Mouse (Mus musculus) gastrocnemius, postnatal 14 days (tissue): Measurements from ENCODE around the gene Man1b1. TPM values are rescaled to one million over a fixed set of nuclear protein-coding genes. Genes with fewer than 3 reads are reported as not detected.

Experiments
- DNase-seq: peaks from one replicate; pipeline ENCODE4 v3.0.0; 2021; ENCODE audit warnings: mixed read lengths
- intact Hi-C: fragments of 180-260 bp; cut with DNase I; formaldehyde crosslinking; loops from one replicate; pipeline ENCODE4 v1.15.1; 2025; ENCODE audit warnings: low total_unique reads
- total RNA-seq, 2 experiments: library from RNA; stranded (reverse); gene quantifications; 2 replicates each; pipeline ENCODE4 v1.2.3; 2021

Gene Man1b1
- total RNA-seq, 2 experiments from 2014 or later: 16.7 to 17.0 TPM

GRCm38 (mm10) chr2:25356208-25357079, 24.3 kb downstream of the Man1b1 start, which contains the start of gene Dpp7:
Gene Dpp7, minus strand, starts transcription at chr2:25356359.
- peak; percentile 84 for DNase-seq
- intact Hi-C loops: no loop called here

- DNase-seq: no peak
Observed at GRCm38 (mm10) chr2:25359848-25360247, 27.7 kb downstream of the Man1b1 start.

DNA sequence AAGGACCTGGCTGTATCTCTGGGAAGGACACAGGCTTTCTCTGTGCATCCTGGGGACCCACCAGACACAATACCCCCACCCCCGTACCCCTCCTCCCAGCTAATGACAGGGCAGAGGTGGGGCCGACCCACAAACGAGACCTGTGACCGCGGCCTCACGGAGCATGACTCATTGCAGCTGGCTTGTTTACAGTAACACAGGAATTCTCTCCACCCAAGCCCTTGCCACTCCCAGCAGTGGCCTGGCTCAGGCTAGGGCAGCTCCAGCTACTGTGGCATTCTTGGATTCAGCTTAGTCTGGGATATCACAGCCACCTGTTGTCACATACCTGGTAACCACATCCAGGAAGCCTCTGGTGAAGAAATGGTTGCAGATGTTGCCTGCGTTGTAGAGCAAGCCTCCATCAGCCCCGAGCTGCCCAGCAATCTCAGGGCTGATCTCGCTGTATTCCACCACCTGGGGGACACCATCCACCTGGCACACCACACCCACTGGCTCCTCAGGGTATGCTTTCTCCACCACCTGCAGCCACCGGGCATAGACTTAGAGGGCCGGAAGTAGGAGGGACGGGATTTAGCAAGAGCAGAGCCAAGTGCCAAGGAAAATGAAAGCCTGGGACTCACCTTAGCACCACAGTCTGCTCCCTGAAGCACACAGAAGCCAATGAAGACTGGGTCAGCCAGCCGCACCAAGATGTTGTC, 31.5 kb downstream of the Man1b1 start:
- intact Hi-C loops: no loop called here

More at GRCm38 (mm10) chr2:25359848-25360247, 27.7 kb downstream of the Man1b1 start:
- intact Hi-C loops: no loop called here

GRCm38 (mm10) chr2:25364313-25364712, 32.2 kb downstream of the Man1b1 start:
- no peak for DNase-seq
- intact Hi-C loops: no loop called here

More for the DNA sequence above, 31.5 kb downstream of the Man1b1 start:
- DNase-seq: no peak

DNA sequence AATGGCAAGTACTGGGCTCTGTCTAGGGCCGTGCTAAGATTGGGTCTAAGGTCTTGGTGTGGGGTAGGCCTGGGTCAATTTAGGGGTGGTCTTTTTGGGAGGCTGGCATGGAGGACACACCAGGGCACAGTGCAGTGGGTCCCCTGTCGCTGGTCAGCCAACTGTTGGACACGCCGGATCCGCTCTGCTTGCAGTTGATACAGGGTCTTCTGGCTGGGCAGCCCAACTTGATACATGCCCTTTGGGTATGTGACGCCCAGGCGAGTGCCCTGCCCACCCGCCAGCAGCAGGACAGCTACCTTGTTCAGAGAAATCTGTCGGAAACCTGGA, 32.6 kb downstream of the Man1b1 start:
- no peak for DNase-seq
- intact Hi-C loops: no loop called here

GRCm38 (mm10) chr2:25365091-25365761, 33.1 kb downstream of the Man1b1 start, which contains the start of gene Uap1l1:
Gene Uap1l1, minus strand, starts transcription at chr2:25365682.
- DNase-seq: peak; percentile 88
- intact Hi-C loops: no loop called here

DNA sequence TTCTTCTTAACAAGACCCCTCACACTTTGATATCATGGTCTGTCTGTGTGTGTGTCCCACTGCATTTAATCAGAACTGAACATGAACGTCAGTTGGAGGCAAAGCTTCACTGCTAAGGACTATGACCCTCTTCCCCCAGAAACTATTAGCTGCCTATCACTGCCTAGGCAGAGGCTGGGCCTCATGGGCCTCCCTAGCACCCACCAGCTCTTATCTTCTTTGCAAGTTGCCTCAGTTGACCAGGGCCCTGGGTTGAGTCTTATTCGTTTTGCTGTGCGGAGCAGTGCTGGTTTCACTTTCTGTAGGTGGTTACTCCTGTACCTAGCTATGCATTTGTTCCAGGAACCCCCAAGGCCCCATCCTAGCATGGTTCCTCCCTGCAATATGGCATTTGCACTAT, 37.9 kb downstream of the Man1b1 start:
- no peak for DNase-seq
- intact Hi-C loops: no loop called here

GRCm38 (mm10) chr2:25371764-25372643, 39.9 kb downstream of the Man1b1 start, which contains the start of gene Sapcd2:
Gene Sapcd2, plus strand, starts transcription at chr2:25372321.
- DNase-seq: peak; percentile 83
- intact Hi-C loops: no loop called here

- DNase-seq: no peak
- intact Hi-C loops: no loop called here
Observed at GRCm38 (mm10) chr2:25372644-25373391, 40.7 kb downstream of the Man1b1 start.

- intact Hi-C loops: no loop called here
- no peak for DNase-seq
Observed at GRCm38 (mm10) chr2:25373431-25373830, 41.3 kb downstream of the Man1b1 start.

- intact Hi-C loops: no loop called here
- peak; percentile 60 for DNase-seq
Observed at GRCm38 (mm10) chr2:25376589-25376988, 44.5 kb downstream of the Man1b1 start.

DNA sequence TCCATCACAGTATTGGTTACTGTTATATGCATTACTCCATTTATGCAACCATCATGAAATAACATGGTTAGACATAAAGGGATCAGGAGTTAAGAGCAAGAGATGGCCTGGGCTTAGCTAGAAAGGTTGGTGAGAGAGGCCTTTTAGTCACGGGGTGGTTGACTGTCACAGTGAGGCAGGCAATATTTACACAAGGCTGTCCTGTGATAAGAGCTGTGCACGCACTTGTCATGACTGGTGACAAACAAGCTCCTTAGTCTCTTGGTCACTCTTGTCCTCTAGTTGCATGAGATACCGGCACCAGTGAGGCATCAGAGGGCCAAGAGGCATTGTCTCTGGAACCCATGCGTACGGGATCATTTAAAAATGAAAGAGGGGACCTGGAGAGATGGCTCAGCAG, 52.4 kb downstream of the Man1b1 start:
- DNase-seq: no peak
- intact Hi-C loops: no loop called here

GRCm38 (mm10) chr2:25391266-25391665, 59.1 kb downstream of the Man1b1 start:
- intact Hi-C loops: no loop called here
- DNase-seq: no peak

DNA sequence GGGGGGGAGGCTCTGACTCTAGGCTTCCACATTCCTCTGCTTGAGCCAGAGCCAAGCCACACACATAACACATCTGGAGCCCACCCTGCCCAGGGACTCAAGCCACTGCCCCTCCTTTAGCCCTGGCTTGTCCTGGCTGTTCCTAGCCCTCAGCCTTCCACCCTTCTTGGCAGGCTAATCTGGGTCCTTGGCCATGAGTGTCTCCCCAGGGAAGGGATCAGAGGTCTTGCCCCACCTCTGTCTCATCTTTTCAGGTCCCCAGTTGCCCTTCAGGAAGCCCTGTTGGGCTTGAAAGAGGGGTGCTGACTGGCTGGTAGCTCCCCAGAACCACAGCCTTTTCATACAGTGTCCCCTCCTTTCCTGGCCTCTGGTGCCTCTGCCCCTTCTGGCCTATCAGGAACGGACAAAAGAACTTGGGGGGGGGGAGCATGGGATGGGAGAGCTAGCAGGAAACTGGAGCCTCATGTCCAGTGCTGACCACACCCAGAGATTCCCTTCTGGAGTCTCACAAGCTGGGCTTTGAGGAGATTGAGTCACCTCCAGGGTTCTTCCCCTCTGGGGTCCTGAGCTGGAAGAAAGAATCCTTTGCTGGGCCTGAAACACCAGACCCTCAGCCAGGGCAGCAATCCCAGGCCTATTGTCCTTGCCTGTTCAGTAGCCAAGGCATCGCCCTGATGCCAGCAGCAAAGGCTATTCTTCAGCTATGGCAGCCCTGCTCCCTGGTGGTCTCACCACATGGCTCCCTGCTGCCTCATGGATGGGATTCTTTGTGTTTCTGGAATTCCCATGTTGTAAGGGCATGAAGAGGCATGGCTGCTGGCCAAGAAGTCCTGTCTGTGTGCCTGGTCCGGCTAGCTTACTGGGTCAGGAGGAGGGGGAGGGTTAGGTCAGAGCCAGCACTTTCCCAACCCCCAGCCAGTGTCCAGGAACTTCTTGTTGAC, 62.4 kb downstream of the Man1b1 start:
- peak; percentile 72 for DNase-seq
- intact Hi-C loops: no loop called here

- DNase-seq: peak; percentile 47
- intact Hi-C loops: no loop called here
Observed at GRCm38 (mm10) chr2:25395721-25396596, 63.8 kb downstream of the Man1b1 start, which contains the start of gene Entpd2. Gene Entpd2, plus strand, starts transcription at chr2:25395874.

GRCm38 (mm10) chr2:25396597-25396983, 64.5 kb downstream of the Man1b1 start:
- peak; percentile 59 for DNase-seq
- intact Hi-C loops: no loop called here
